Mouse (Mus musculus): Measurements from ENCODE around the gene Meis1. TPM values are rescaled to one million over a fixed set of nuclear protein-coding genes. Genes with fewer than 3 reads are reported as not detected.

Gene Meis1
- polyA plus RNA-seq, 1 experiment from 2014 or later = 8.5 TPM

GRCm38 (mm10) chr11:18947434-18947833 is 71.4 kb downstream of the Meis1 start:
- H3K27me3 ChIP-seq (ENCODE audit: control insufficient read depth, insufficient read depth, low read depth, low read length) = no peaks in the 10 kb centered on the region
- H3K36me3 ChIP-seq (ENCODE audit: control insufficient read depth, insufficient read depth) = no peaks in the 10 kb centered on the region
- H3K4me2 ChIP-seq (ENCODE audit: low read depth, low read length) = no peak overlapping the region
- WGBS (ENCODE audit: insufficient replicate concordance) = 43% methylated on average over 3 of the region's 3 CpGs
- H3K4me1 ChIP-seq (ENCODE audit: control insufficient read depth, low read depth, low read length) = no peaks in the 10 kb centered on the region
- no peaks in the 10 kb centered on the region for H3K9me3 ChIP-seq (replicated peaks; ENCODE audit: control insufficient read depth, low read length)
- no peak overlapping the region for H3K27ac ChIP-seq (ENCODE audit: low read length)
- H3K9ac ChIP-seq (ENCODE audit: low read depth, low read length) = no peak overlapping the region
- H3K4me3 ChIP-seq (ENCODE audit: low read depth, low read length) = no peak overlapping the region
- no peak for ATAC-seq (ENCODE audit: low read depth)

GRCm38 (mm10) chr11:18945778-18946177 is 73.0 kb downstream of the Meis1 start:
- Histone ChIP-seq H3K4me3 (ENCODE audit: low read depth, low read length) (no peak overlapping the region), H3K4me2 (ENCODE audit: low read depth, low read length) (no peak overlapping the region), H3K27ac (ENCODE audit: low read length) (no peak overlapping the region), H3K36me3 (ENCODE audit: control insufficient read depth, insufficient read depth) (no peaks in the 10 kb centered on the region), H3K27me3 (ENCODE audit: control insufficient read depth, insufficient read depth, low read depth, low read length) (no peaks in the 10 kb centered on the region), H3K4me1 (ENCODE audit: control insufficient read depth, low read depth, low read length) (no peaks in the 10 kb centered on the region), H3K9me3 (replicated peaks; ENCODE audit: control insufficient read depth, low read length) (no peaks in the 10 kb centered on the region), H3K9ac (ENCODE audit: low read depth, low read length) (no peak overlapping the region)
- 48% methylated on average over 3 of the region's 3 CpGs for WGBS (ENCODE audit: insufficient replicate concordance)
- ATAC-seq (ENCODE audit: low read depth) = no peak

- H3K4me3 ChIP-seq (ENCODE audit: low read depth, low read length) = no peak overlapping the region
- H3K9ac ChIP-seq (ENCODE audit: low read depth, low read length) = no peak overlapping the region
- H3K27me3 ChIP-seq (ENCODE audit: control insufficient read depth, insufficient read depth, low read depth, low read length) = no peaks in the 10 kb centered on the region
- H3K27ac ChIP-seq (ENCODE audit: low read length) = no peak overlapping the region
- no peak overlapping the region for H3K4me2 ChIP-seq (ENCODE audit: low read depth, low read length)
- no peaks in the 10 kb centered on the region for H3K4me1 ChIP-seq (ENCODE audit: control insufficient read depth, low read depth, low read length)
- WGBS (ENCODE audit: insufficient replicate concordance) = 56% methylated on average over 14 of the region's 14 CpGs
- H3K9me3 ChIP-seq (replicated peaks; ENCODE audit: control insufficient read depth, low read length) = no peaks in the 10 kb centered on the region
- ATAC-seq (ENCODE audit: low read depth) = no peak
- H3K36me3 ChIP-seq (ENCODE audit: control insufficient read depth, insufficient read depth) = no peaks in the 10 kb centered on the region
Measured at GRCm38 (mm10) chr11:18944972-18945625, 73.7 kb downstream of the Meis1 start.

GRCm38 (mm10) chr11:18944209-18944608 is 74.6 kb downstream of the Meis1 start:
- no peak for ATAC-seq (ENCODE audit: low read depth)
- H3K4me3 ChIP-seq (ENCODE audit: low read depth, low read length) = no peak overlapping the region
- no peak overlapping the region for H3K9ac ChIP-seq (ENCODE audit: low read depth, low read length)
- H3K4me1 ChIP-seq (ENCODE audit: control insufficient read depth, low read depth, low read length) = no peaks in the 10 kb centered on the region
- no peak overlapping the region for H3K27ac ChIP-seq (ENCODE audit: low read length)
- 80% methylated on average over 7 of the region's 7 CpGs for WGBS (ENCODE audit: insufficient replicate concordance)
- H3K4me2 ChIP-seq (ENCODE audit: low read depth, low read length) = no peak overlapping the region
- no peaks in the 10 kb centered on the region for H3K27me3 ChIP-seq (ENCODE audit: control insufficient read depth, insufficient read depth, low read depth, low read length)
- no peaks in the 10 kb centered on the region for H3K36me3 ChIP-seq (ENCODE audit: control insufficient read depth, insufficient read depth)
- H3K9me3 ChIP-seq (replicated peaks; ENCODE audit: control insufficient read depth, low read length) = no peaks in the 10 kb centered on the region

GRCm38 (mm10) chr11:18942990-18943389 is 75.8 kb downstream of the Meis1 start:
- Histone ChIP-seq H3K4me1 (ENCODE audit: control insufficient read depth, low read depth, low read length) (no peaks in the 10 kb centered on the region), H3K4me2 (ENCODE audit: low read depth, low read length) (no peak overlapping the region), H3K9ac (ENCODE audit: low read depth, low read length) (no peak overlapping the region), H3K4me3 (ENCODE audit: low read depth, low read length) (no peak overlapping the region), H3K27ac (ENCODE audit: low read length) (no peak overlapping the region), H3K27me3 (ENCODE audit: control insufficient read depth, insufficient read depth, low read depth, low read length) (no peaks in the 10 kb centered on the region), H3K9me3 (replicated peaks; ENCODE audit: control insufficient read depth, low read length) (no peaks in the 10 kb centered on the region), H3K36me3 (ENCODE audit: control insufficient read depth, insufficient read depth) (no peaks in the 10 kb centered on the region)
- ATAC-seq (ENCODE audit: low read depth) = no peak
- 31% methylated on average over 2 of the region's 2 CpGs for WGBS (ENCODE audit: insufficient replicate concordance)

- ATAC-seq (ENCODE audit: low read depth) = no peak
- WGBS (ENCODE audit: insufficient replicate concordance) = 61% methylated on average over 4 of the region's 4 CpGs
- H3K4me1 ChIP-seq (ENCODE audit: control insufficient read depth, low read depth, low read length) = no peaks in the 10 kb centered on the region
Measured at GRCm38 (mm10) chr11:18940916-18941315, 77.9 kb downstream of the Meis1 start.

GRCm38 (mm10) chr11:18934921-18935320 is 83.9 kb downstream of the Meis1 start:
- H3K4me3 ChIP-seq (ENCODE audit: low read depth, low read length) = no peak overlapping the region
- WGBS (ENCODE audit: insufficient replicate concordance) = 76% methylated on average over 6 of the region's 6 CpGs

More at GRCm38 (mm10) chr11:18940916-18941315, 77.9 kb downstream of the Meis1 start:
- H3K27me3 ChIP-seq (ENCODE audit: control insufficient read depth, insufficient read depth, low read depth, low read length) = no peaks in the 10 kb centered on the region
- no peaks in the 10 kb centered on the region for H3K36me3 ChIP-seq (ENCODE audit: control insufficient read depth, insufficient read depth)
- H3K9ac ChIP-seq (ENCODE audit: low read depth, low read length) = no peak overlapping the region
- no peak overlapping the region for H3K4me2 ChIP-seq (ENCODE audit: low read depth, low read length)
- H3K27ac ChIP-seq (ENCODE audit: low read length) = no peak overlapping the region
- no peaks in the 10 kb centered on the region for H3K9me3 ChIP-seq (replicated peaks; ENCODE audit: control insufficient read depth, low read length)
- no peak overlapping the region for H3K4me3 ChIP-seq (ENCODE audit: low read depth, low read length)

GRCm38 (mm10) chr11:18931001-18931874 is 87.5 kb downstream of the Meis1 start:
- H3K4me2 ChIP-seq (ENCODE audit: low read depth, low read length) = no peak overlapping the region
- H3K9ac ChIP-seq (ENCODE audit: low read depth, low read length) = no peak overlapping the region
- no peaks in the 10 kb centered on the region; the same call in 1 of the 2 replicates for H3K4me1 ChIP-seq (ENCODE audit: control insufficient read depth, low read depth, low read length)
- no peak overlapping the region for H3K4me3 ChIP-seq (ENCODE audit: low read depth, low read length)
- H3K27ac ChIP-seq (ENCODE audit: low read length) = no peak overlapping the region
- ATAC-seq (ENCODE audit: low read depth) = no peak
- no peaks in the 10 kb centered on the region for H3K36me3 ChIP-seq (ENCODE audit: control insufficient read depth, insufficient read depth)
- 62% methylated on average over 15 of the region's 15 CpGs for WGBS (ENCODE audit: insufficient replicate concordance)
- no peaks in the 10 kb centered on the region for H3K27me3 ChIP-seq (ENCODE audit: control insufficient read depth, insufficient read depth, low read depth, low read length)
- H3K9me3 ChIP-seq (replicated peaks; ENCODE audit: control insufficient read depth, low read length) = no peaks in the 10 kb centered on the region

More at GRCm38 (mm10) chr11:18934921-18935320, 83.9 kb downstream of the Meis1 start:
- no peak overlapping the region for H3K9ac ChIP-seq (ENCODE audit: low read depth, low read length)
- H3K9me3 ChIP-seq (replicated peaks; ENCODE audit: control insufficient read depth, low read length) = no peaks in the 10 kb centered on the region
- H3K27me3 ChIP-seq (ENCODE audit: control insufficient read depth, insufficient read depth, low read depth, low read length) = no peaks in the 10 kb centered on the region
- H3K4me1 ChIP-seq (ENCODE audit: control insufficient read depth, low read depth, low read length) = no peaks in the 10 kb centered on the region
- no peak for ATAC-seq (ENCODE audit: low read depth)
- no peak overlapping the region for H3K4me2 ChIP-seq (ENCODE audit: low read depth, low read length)
- H3K36me3 ChIP-seq (ENCODE audit: control insufficient read depth, insufficient read depth) = no peaks in the 10 kb centered on the region
- no peak overlapping the region for H3K27ac ChIP-seq (ENCODE audit: low read length)

Data from liver, embryonic 16.5 days (tissue).